Mouse (Mus musculus) lung, adult 2 months (tissue): ENCODE data around the gene Wwox.

Experiments
- CTCF ChIP-seq: fragments of 200-500 bp; IDR thresholded peaks from 2 replicates; pipeline ENCODE4 v1.5.1; 2011; ENCODE audit warnings: mild to moderate bottlenecking, low read length, control low read depth; ENCODE audit not compliant: insufficient read depth
- POLR2A ChIP-seq: fragments of 200-500 bp; IDR thresholded peaks from 2 replicates; pipeline ENCODE4 v1.6.1; 2011; ENCODE audit warnings: low read depth, mild to moderate bottlenecking, control low read depth, low read length, borderline replicate concordance; ENCODE audit errors: extremely low read depth

DNA sequence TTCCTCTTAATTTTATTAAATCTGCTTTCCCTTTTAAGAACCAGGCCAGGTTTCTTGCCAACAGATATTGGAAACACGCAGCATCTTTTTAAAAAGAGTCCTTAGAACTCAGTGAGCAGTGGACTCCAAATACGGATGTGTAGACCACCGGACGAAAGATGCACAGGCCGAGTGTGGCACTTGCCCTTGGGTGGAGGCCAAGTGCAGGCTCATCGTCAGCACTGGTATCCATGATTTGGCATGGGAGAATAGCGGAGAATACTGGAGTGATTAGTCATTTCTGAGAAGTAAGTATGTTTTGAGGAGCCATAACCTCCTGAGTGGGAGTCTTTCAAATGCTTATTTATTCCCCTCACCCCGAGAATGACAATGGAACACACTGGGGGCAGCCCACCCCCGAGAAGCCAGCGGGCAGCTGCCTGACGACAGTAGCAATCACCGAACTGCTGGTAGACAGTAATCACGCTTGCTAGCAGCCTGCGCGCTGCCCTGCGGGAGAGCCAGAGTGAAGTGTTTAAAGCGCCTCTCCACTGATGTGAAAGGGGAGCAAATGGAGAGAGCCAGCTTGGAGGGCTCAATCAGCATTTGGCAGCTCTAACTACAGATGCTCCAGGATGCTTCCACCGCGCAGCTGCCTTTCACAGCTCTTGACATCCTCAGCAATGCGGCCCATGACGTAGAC, 29.2 kb downstream of the Wwox start:
- TF ChIP-seq CTCF (no peak), POLR2A (no peak)
